In genomic region chr6:28783082-28783647, GRCm38 (mm10) we compare ENCODE assay signal across 13 mouse cellular contexts. TPM values are rescaled to one million over a fixed set of nuclear protein-coding genes. Genes with fewer than 3 reads are reported as not detected.
DNase-seq lines count a peak whose midpoint lies in the region; ATAC-seq lines count a peak whose summit lies in the region.
"Had no signal": no experiment of that assay in that cellular context is flagged by ENCODE, and none has a peak within 500 bp of the region (broad histone marks: within the 10 kb centered on the region; RNA-seq: fewer than 3 reads in every experiment).

No protein-coding gene starts in this region.

- H3K4me3 ChIP-seq in forebrain, embryonic 12.5 days (replicated peaks): no peak overlapping the region
- H3K4me3 ChIP-seq in forebrain, embryonic 14.5 days (ENCODE audit: low read depth, low read length): no peak overlapping the region
- H3K4me3 ChIP-seq in megakaryocyte, embryonic 14.5 days (replicated peaks): peak overlapping the region; percentile 60
- H3K4me3 ChIP-seq in hindbrain, embryonic 14.5 days (replicated peaks; ENCODE audit: low read length): no peak overlapping the region
- H3K4me3 ChIP-seq: erythroblast, embryonic 14.5 days had no signal

- H3K36me3 ChIP-seq in forebrain, embryonic 12.5 days (replicated peaks): no peaks in the 10 kb centered on the region
- no peaks in the 10 kb centered on the region for H3K36me3 ChIP-seq in forebrain, embryonic 14.5 days (ENCODE audit: control insufficient read depth, insufficient read depth, low read length)
- peaks cover 38% of the 10 kb centered on the region for H3K36me3 ChIP-seq in megakaryocyte, embryonic 14.5 days (replicated peaks; ENCODE audit: low read length)
- no peaks in the 10 kb centered on the region for H3K36me3 ChIP-seq in hindbrain, embryonic 14.5 days (replicated peaks; ENCODE audit: control insufficient read depth, insufficient read depth)

- H3K27me3 ChIP-seq in forebrain, embryonic 12.5 days: no peaks in the 10 kb centered on the region; the same call in 1 of the 2 replicates
- no peaks in the 10 kb centered on the region for H3K27me3 ChIP-seq in forebrain, embryonic 14.5 days (replicated peaks; ENCODE audit: control insufficient read depth, insufficient read depth, low read length)
- no peaks in the 10 kb centered on the region for H3K27me3 ChIP-seq in megakaryocyte, embryonic 14.5 days (replicated peaks)
- H3K27me3 ChIP-seq in hindbrain, embryonic 14.5 days (ENCODE audit: control insufficient read depth, insufficient read depth, low read length): no peaks in the 10 kb centered on the region

- peak overlapping the region; percentile 67 for H3K27ac ChIP-seq in forebrain, embryonic 12.5 days
- H3K27ac ChIP-seq in forebrain, embryonic 14.5 days (ENCODE audit: low read depth, low read length): no peak overlapping the region
- H3K27ac ChIP-seq in hindbrain, embryonic 14.5 days: no peak overlapping the region

- H3K4me2 ChIP-seq in forebrain, embryonic 12.5 days: no peak overlapping the region
- H3K4me2 ChIP-seq in forebrain, embryonic 14.5 days (ENCODE audit: low read length): no peak overlapping the region
- H3K4me2 ChIP-seq in hindbrain, embryonic 14.5 days (replicated peaks): no peak overlapping the region

- 32% methylated on average over 4 of the region's 4 CpGs for WGBS in forebrain, embryonic 12.5 days
- 31% methylated on average over 4 of the region's 4 CpGs for WGBS in forebrain, embryonic 14.5 days
- WGBS in hindbrain, embryonic 14.5 days: 37% methylated on average over 4 of the region's 4 CpGs

- no peak overlapping the region for H3K9ac ChIP-seq in forebrain, embryonic 12.5 days
- H3K9ac ChIP-seq in forebrain, embryonic 14.5 days (ENCODE audit: low read length): no peak overlapping the region
- no peak overlapping the region for H3K9ac ChIP-seq in hindbrain, embryonic 14.5 days

- H3K9me3 ChIP-seq in forebrain, embryonic 12.5 days: no peaks in the 10 kb centered on the region
- H3K9me3 ChIP-seq in forebrain, embryonic 14.5 days (replicated peaks; ENCODE audit: control insufficient read depth, low read length): no peaks in the 10 kb centered on the region
- no peaks in the 10 kb centered on the region for H3K9me3 ChIP-seq in megakaryocyte, embryonic 14.5 days
- H3K9me3 ChIP-seq in hindbrain, embryonic 14.5 days (ENCODE audit: control insufficient read depth, low read length): no peaks in the 10 kb centered on the region

- peak; percentile 73; the same call in 1 of the 2 replicates for ATAC-seq in forebrain, embryonic 12.5 days (ENCODE audit: low FRiP score)
- ATAC-seq in forebrain, embryonic 14.5 days: no peak
- ATAC-seq in megakaryocyte, adult 5-6 weeks (ENCODE audit: poor library complexity, severe bottlenecking): no peak
- ATAC-seq in hindbrain, embryonic 14.5 days (ENCODE audit: low FRiP score): peak; percentile 27; the same call in 1 of the 2 replicates

- peaks cover 31% of the 10 kb centered on the region for H3K4me1 ChIP-seq in forebrain, embryonic 12.5 days
- H3K4me1 ChIP-seq in forebrain, embryonic 14.5 days (ENCODE audit: control insufficient read depth, insufficient read depth, low read length): peaks cover 9% of the 10 kb centered on the region; the same call in 1 of the 2 replicates
- peaks cover 70% of the 10 kb centered on the region for H3K4me1 ChIP-seq in megakaryocyte, embryonic 14.5 days
- peaks cover 20% of the 10 kb centered on the region; the same call in 1 of the 2 replicates for H3K4me1 ChIP-seq in hindbrain, embryonic 14.5 days (replicated peaks; ENCODE audit: control insufficient read depth, insufficient read depth, low read length)

- DNase-seq in forebrain, embryonic 14.5 days (ENCODE audit: low spot score): no peak
- DNase-seq in hindbrain, embryonic 14.5 days (ENCODE audit: low spot score): no peak
- DNase-seq in retina, postnatal 1 day: peak; percentile 58
- DNase-seq in adrenal gland, postnatal 36 days: no peak
- DNase-seq in thymus, postnatal 4 days: no peak
- DNase-seq: cerebellum, postnatal 36 days; gastrocnemius, postnatal 10 days; kidney, adult 9 months had no signal

RNA-seq across cellular contexts. Expression of gene Lrrc4, which starts 48.4 kb away (rescaled TPM):
- polyA plus RNA-seq in forebrain, embryonic 12.5 days (2016; fragmentation: Nextera tagmentation; extraction: Ambion mirVana): 3.0 and 3.1 TPM in 2 replicates
- polyA plus RNA-seq in forebrain, embryonic 14.5 days (2014; fragmentation: Nextera tagmentation; extraction: Ambion mirVana): 5.8 and 7.6 TPM in 2 replicates
- polyA plus RNA-seq in megakaryocyte, embryonic 14.5 days (2012; ENCODE audit: insufficient read depth, low replicate concordance): 0.06 TPM in 1 of 2 replicates, not detected in the other
- not detected in 2 replicates for total RNA-seq in megakaryocyte, adult 5-6 weeks (2015)
- 0.07 TPM in 1 of 2 replicates, not detected in the other for total RNA-seq in megakaryocyte, adult 5-6 weeks (2017)
- 9.6 and 10.4 TPM in 2 replicates for polyA plus RNA-seq in hindbrain, embryonic 14.5 days (2014; fragmentation: Nextera tagmentation; extraction: Ambion mirVana)
- 1 to 10 TPM; 5.3 to 9.2 TPM for total RNA-seq in adrenal gland, postnatal 36 days (2021)
- total RNA-seq: hematopoietic stem cell, adult 5-6 weeks had no signal
- polyA plus RNA-seq: erythroblast, embryonic 14.5 days had no signal

Comparison
In these comparisons a context has a peak if more than half of its experiments do, and no peak if none do; other contexts are left out.
1. ATAC-seq: peak in forebrain, embryonic 12.5 days (single experiment) and hindbrain, embryonic 14.5 days (single experiment); none in forebrain, embryonic 14.5 days (single experiment) and megakaryocyte, adult 5-6 weeks (single experiment).